Mouse (Mus musculus): ENCODE data around the gene Slc37a2. TPM values are rescaled to one million over a fixed set of nuclear protein-coding genes. Genes with fewer than 3 reads are reported as not detected.

Slc37a2 gene
- total and polyA plus RNA-seq, 2 experiments from 2014 or later = 1.6 to 2.7 TPM

- H3K4me2 ChIP-seq (ENCODE audit: low read depth) = no peak overlapping the region
- H3K36me3 ChIP-seq (ENCODE audit: insufficient read depth) = no peaks in the 10 kb centered on the region
- TF ChIP-seq CTCF (IDR thresholded peaks at IDR 0.05; ENCODE audit: low read depth) = no peak
- H3K9ac ChIP-seq = no peak overlapping the region
- no peaks in the 10 kb centered on the region for H3K27me3 ChIP-seq (ENCODE audit: insufficient read depth, low read length)
- 79% methylated on average over 4 of the region's 4 CpGs for WGBS
- ATAC-seq = no peak
- H3K9me3 ChIP-seq (ENCODE audit: low read length) = no peaks in the 10 kb centered on the region
- H3K4me3 ChIP-seq (ENCODE audit: low read depth, low read length) = no peak overlapping the region
- H3K4me1 ChIP-seq (ENCODE audit: insufficient read depth) = no peaks in the 10 kb centered on the region
- H3K27ac ChIP-seq (ENCODE audit: low read depth, low read length) = no peak overlapping the region
- DNase-seq = no peak
Observed at GRCm38 (mm10) chr9:37235951-37236737, 19.4 kb downstream of the Slc37a2 start.

GRCm38 (mm10) chr9:37232201-37233195, 23.0 kb downstream of the Slc37a2 start:
- WGBS = 67% methylated on average over 22 of the region's 22 CpGs
- no peak overlapping the region for H3K9ac ChIP-seq
- DNase-seq = no peak

GRCm38 (mm10) chr9:37230486-37231195, 24.9 kb downstream of the Slc37a2 start:
- Histone ChIP-seq H3K4me2 (ENCODE audit: low read depth) (no peak overlapping the region), H3K4me3 (ENCODE audit: low read depth, low read length) (no peak overlapping the region), H3K36me3 (ENCODE audit: insufficient read depth) (no peaks in the 10 kb centered on the region), H3K27me3 (ENCODE audit: insufficient read depth, low read length) (no peaks in the 10 kb centered on the region), H3K27ac (ENCODE audit: low read depth, low read length) (no peak overlapping the region), H3K9ac (no peak overlapping the region), H3K9me3 (ENCODE audit: low read length) (no peaks in the 10 kb centered on the region), H3K4me1 (ENCODE audit: insufficient read depth) (no peaks in the 10 kb centered on the region)
- ATAC-seq = no peak
- DNase-seq = no peak
- WGBS = 95% methylated on average over 9 of the region's 9 CpGs
- no peak for TF ChIP-seq CTCF (IDR thresholded peaks at IDR 0.05; ENCODE audit: low read depth)

More at GRCm38 (mm10) chr9:37232201-37233195, 23.0 kb downstream of the Slc37a2 start:
- no peak for TF ChIP-seq CTCF (IDR thresholded peaks at IDR 0.05; ENCODE audit: low read depth)
- Histone ChIP-seq H3K27ac (ENCODE audit: low read depth, low read length) (no peak overlapping the region), H3K9me3 (ENCODE audit: low read length) (no peaks in the 10 kb centered on the region), H3K27me3 (ENCODE audit: insufficient read depth, low read length) (no peaks in the 10 kb centered on the region), H3K4me3 (ENCODE audit: low read depth, low read length) (no peak overlapping the region), H3K4me2 (ENCODE audit: low read depth) (no peak overlapping the region), H3K4me1 (ENCODE audit: insufficient read depth) (no peaks in the 10 kb centered on the region), H3K36me3 (ENCODE audit: insufficient read depth) (no peaks in the 10 kb centered on the region)
- ATAC-seq = no peak

- Histone ChIP-seq H3K9me3 (ENCODE audit: low read length) (no peaks in the 10 kb centered on the region), H3K4me3 (ENCODE audit: low read depth, low read length) (no peak overlapping the region), H3K9ac (no peak overlapping the region), H3K36me3 (ENCODE audit: insufficient read depth) (no peaks in the 10 kb centered on the region), H3K4me2 (ENCODE audit: low read depth) (no peak overlapping the region), H3K4me1 (ENCODE audit: insufficient read depth) (no peaks in the 10 kb centered on the region), H3K27ac (ENCODE audit: low read depth, low read length) (no peak overlapping the region), H3K27me3 (ENCODE audit: insufficient read depth, low read length) (no peaks in the 10 kb centered on the region)
- WGBS = 0% methylated on average over 1 of the region's 1 CpGs
- DNase-seq (peak; percentile 85), ATAC-seq (peak; percentile 96)
- peak; percentile 99 for TF ChIP-seq CTCF (IDR thresholded peaks at IDR 0.05; ENCODE audit: low read depth)
Observed at GRCm38 (mm10) chr9:37229880-37230325, 25.6 kb downstream of the Slc37a2 start.

GRCm38 (mm10) chr9:37225581-37225980, 30.0 kb downstream of the Slc37a2 start:
- no peaks in the 10 kb centered on the region for H3K4me1 ChIP-seq (ENCODE audit: insufficient read depth)
- H3K36me3 ChIP-seq (ENCODE audit: insufficient read depth) = peaks cover 5% of the 10 kb centered on the region; the same call in 1 of the 2 replicates
- no peak for TF ChIP-seq CTCF (IDR thresholded peaks at IDR 0.05; ENCODE audit: low read depth)
- no peak overlapping the region for H3K27ac ChIP-seq (ENCODE audit: low read depth, low read length)
- DNase-seq = no peak
- ATAC-seq = no peak
- H3K9me3 ChIP-seq (ENCODE audit: low read length) = no peaks in the 10 kb centered on the region
- WGBS = 93% methylated on average over 1 of the region's 1 CpGs
- H3K4me2 ChIP-seq (ENCODE audit: low read depth) = no peak overlapping the region
- no peaks in the 10 kb centered on the region for H3K27me3 ChIP-seq (ENCODE audit: insufficient read depth, low read length)
- H3K4me3 ChIP-seq (ENCODE audit: low read depth, low read length) = no peak overlapping the region
- H3K9ac ChIP-seq = no peak overlapping the region

GRCm38 (mm10) chr9:37220755-37221154, 34.8 kb downstream of the Slc37a2 start:
- peaks cover 11% of the 10 kb centered on the region; the same call in 1 of the 2 replicates for H3K36me3 ChIP-seq (ENCODE audit: insufficient read depth)
- no peaks in the 10 kb centered on the region for H3K4me1 ChIP-seq (ENCODE audit: insufficient read depth)
- H3K9me3 ChIP-seq (ENCODE audit: low read length) = no peaks in the 10 kb centered on the region
- no peak for TF ChIP-seq CTCF (IDR thresholded peaks at IDR 0.05; ENCODE audit: low read depth)
- H3K27ac ChIP-seq (ENCODE audit: low read depth, low read length) = no peak overlapping the region
- no peak overlapping the region for H3K9ac ChIP-seq
- no peak overlapping the region for H3K4me2 ChIP-seq (ENCODE audit: low read depth)
- ATAC-seq (no peak), DNase-seq (no peak)
- no peaks in the 10 kb centered on the region for H3K27me3 ChIP-seq (ENCODE audit: insufficient read depth, low read length)
- WGBS = 35% methylated on average over 8 of the region's 8 CpGs
- no peak overlapping the region for H3K4me3 ChIP-seq (ENCODE audit: low read depth, low read length)

All from forebrain, postnatal 0 days (tissue).